26 mouse cellular contexts compared by ENCODE assay signal in genomic region chr11:84963556-84963955, GRCm38 (mm10). TPM values are rescaled to one million over a fixed set of nuclear protein-coding genes. Genes with fewer than 3 reads are reported as not detected.
"Had no signal": no experiment of that assay in that cellular context is flagged by ENCODE, and none has a peak within 500 bp of the region (broad histone marks: within the 10 kb centered on the region; RNA-seq: fewer than 3 reads in every experiment).

No protein-coding gene starts in this region.

- H3K4me3 ChIP-seq: gastrocnemius, adult 2 months; heart, embryonic 10.5 days; heart, embryonic 12.5 days; hindbrain, embryonic 10.5 days; hindbrain, embryonic 12.5 days; intestine, embryonic 15.5 days; layer of hippocampus, adult 2 months; left cerebral cortex, adult 2 months; limb, embryonic 10.5 days; limb, embryonic 12.5 days; liver, embryonic 13.5 days; liver, embryonic 15.5 days had no signal

- DNase-seq: gastrocnemius, adult 2 months; gastrocnemius, postnatal 10 days; gastrocnemius, postnatal 25 days; heart, adult 18-20 months; heart, postnatal 10 days; heart, postnatal 4 days; liver; liver, embryonic 13.5 days; liver, postnatal 0 days; lung, adult 2 months had no signal

- ATAC-seq: hindbrain, embryonic 16.5 days; inflammation-experienced regulatory T-cells, adult 6 months; intestine, embryonic 15.5 days; intestine, postnatal 0 days; liver, postnatal 0 days had no signal

- H3K9me3 ChIP-seq: heart, embryonic 10.5 days; heart, embryonic 12.5 days; hindbrain, embryonic 10.5 days; hindbrain, embryonic 12.5 days; intestine, embryonic 15.5 days; limb, embryonic 10.5 days; limb, embryonic 12.5 days; liver, embryonic 13.5 days; liver, embryonic 15.5 days had no signal

- H3K9ac ChIP-seq: heart, embryonic 12.5 days; hindbrain, embryonic 12.5 days; hindbrain, embryonic 14.5 days; intestine, embryonic 15.5 days; limb, embryonic 12.5 days; liver, embryonic 13.5 days; liver, embryonic 15.5 days; liver, postnatal 0 days had no signal

- H3K4me2 ChIP-seq: heart, embryonic 12.5 days; hindbrain, embryonic 12.5 days; hindbrain, embryonic 14.5 days; intestine, embryonic 15.5 days; limb, embryonic 12.5 days; liver, embryonic 11.5 days; liver, embryonic 13.5 days; liver, embryonic 15.5 days had no signal

- H3K36me3 ChIP-seq: heart, embryonic 10.5 days; heart, embryonic 12.5 days; hindbrain, embryonic 10.5 days; hindbrain, embryonic 12.5 days; intestine, embryonic 15.5 days; limb, embryonic 10.5 days; limb, embryonic 12.5 days; liver, embryonic 13.5 days; liver, embryonic 15.5 days had no signal

- H3K27ac ChIP-seq: gastrocnemius, adult 2 months; heart, embryonic 10.5 days; hindbrain, embryonic 10.5 days; hindbrain, embryonic 12.5 days; hindbrain, embryonic 14.5 days; intestine, embryonic 15.5 days; kidney, postnatal 0 days; layer of hippocampus, adult 2 months; left cerebral cortex, adult 2 months; limb, embryonic 10.5 days; limb, embryonic 12.5 days; liver, embryonic 13.5 days; liver, embryonic 15.5 days had no signal

RNA-seq across cellular contexts. Expression of gene Car4, which starts 6.0 kb away (rescaled TPM):
- polyA plus RNA-seq: inflammation-experienced regulatory T-cells, adult 6 months; limb, embryonic 12.5 days; liver, postnatal 0 days had no signal
